Mouse (Mus musculus): ENCODE measurements around the gene Wdr45. TPM values are rescaled to one million over a fixed set of nuclear protein-coding genes. Genes with fewer than 3 reads are reported as not detected.
A peak's percentile ranks its signal among the peaks of the same experiment; 100 is the strongest.

Wdr45 gene
- polyA plus RNA-seq, 1 experiment: 41.7 TPM

- Histone ChIP-seq H3K36me3 (ENCODE audit: control insufficient read depth, insufficient read depth, low read length) (peaks cover 6% of the 10 kb centered on the region), H3K4me3 (ENCODE audit: extremely low read depth, insufficient read depth, insufficient read length) (peak within 1 kb of the TSS; percentile 59; the same call in 1 of the 2 replicates), H3K4me1 (ENCODE audit: control insufficient read depth, insufficient read depth, insufficient read length) (no peaks in the 10 kb centered on the region), H3K27ac (ENCODE audit: insufficient read depth, low read length) (peak within 1 kb of the TSS; percentile 49), H3K27me3 (ENCODE audit: control insufficient read depth, insufficient read depth, low read length) (no peaks in the 10 kb centered on the region)
- peak; percentile 70 to 73 for DNase-seq (ENCODE audit: low read depth in 1 of 2, low spot score in 2 of 2)
- 23% methylated on average over 42 of the region's 42 CpGs for WGBS
- peak; percentile 2; the same call in 1 of the 2 replicates for TF ChIP-seq POLR2A (IDR thresholded peaks at IDR 0.05; ENCODE audit: low read depth, low read length)
- TF ChIP-seq CTCF (IDR thresholded peaks at IDR 0.05; ENCODE audit: extremely low read depth, insufficient read depth, insufficient read length, insufficient replicate concordance): no peak
These were observed 14.2 kb downstream of the Wdr45 start, which contains the start of gene Praf2 for GRCm38 (mm10) chrX:7728215-7728921. Gene Praf2 (plus strand): TSS chrX:7728439.

GRCm38 (mm10) chrX:7728922-7729265 is 14.8 kb downstream of the Wdr45 start:
- TF ChIP-seq POLR2A (IDR thresholded peaks at IDR 0.05; ENCODE audit: low read depth, low read length): no peak
- no peak for TF ChIP-seq CTCF (IDR thresholded peaks at IDR 0.05; ENCODE audit: extremely low read depth, insufficient read depth, insufficient read length, insufficient replicate concordance)
- no peak for DNase-seq (ENCODE audit: low read depth in 1 of 2, low spot score in 2 of 2)
- no peaks in the 10 kb centered on the region for H3K27me3 ChIP-seq (ENCODE audit: control insufficient read depth, insufficient read depth, low read length)
- H3K4me3 ChIP-seq (ENCODE audit: extremely low read depth, insufficient read depth, insufficient read length): peak overlapping the region; percentile 59; the same call in 1 of the 2 replicates
- no peak overlapping the region for H3K27ac ChIP-seq (ENCODE audit: insufficient read depth, low read length)
- H3K4me1 ChIP-seq (ENCODE audit: control insufficient read depth, insufficient read depth, insufficient read length): no peaks in the 10 kb centered on the region
- H3K36me3 ChIP-seq (ENCODE audit: control insufficient read depth, insufficient read depth, low read length): peaks cover 6% of the 10 kb centered on the region
- 47% methylated on average over 4 of the region's 4 CpGs for WGBS

- no peak overlapping the region for H3K27ac ChIP-seq (ENCODE audit: insufficient read depth, low read length)
- 41% methylated on average over 26 of the region's 26 CpGs for WGBS
- no peak for TF ChIP-seq POLR2A (IDR thresholded peaks at IDR 0.05; ENCODE audit: low read depth, low read length)
- peak; percentile 60 for TF ChIP-seq CTCF (IDR thresholded peaks at IDR 0.05; ENCODE audit: extremely low read depth, insufficient read depth, insufficient read length, insufficient replicate concordance)
- DNase-seq (ENCODE audit: low read depth in 1 of 2, low spot score in 2 of 2): peak; percentile 37 to 77
- H3K27me3 ChIP-seq (ENCODE audit: control insufficient read depth, insufficient read depth, low read length): no peaks in the 10 kb centered on the region
- H3K36me3 ChIP-seq (ENCODE audit: control insufficient read depth, insufficient read depth, low read length): no peaks in the 10 kb centered on the region
- no peaks in the 10 kb centered on the region for H3K4me1 ChIP-seq (ENCODE audit: control insufficient read depth, insufficient read depth, insufficient read length)
- H3K4me3 ChIP-seq (ENCODE audit: extremely low read depth, insufficient read depth, insufficient read length): peak overlapping the region; percentile 23; the same call in 1 of the 2 replicates
These were observed 19.5 kb downstream of the Wdr45 start for GRCm38 (mm10) chrX:7733571-7734156.

GRCm38 (mm10) chrX:7739336-7740081 is 25.4 kb downstream of the Wdr45 start:
- Histone ChIP-seq H3K4me3 (ENCODE audit: extremely low read depth, insufficient read depth, insufficient read length) (no peak overlapping the region), H3K4me1 (ENCODE audit: control insufficient read depth, insufficient read depth, insufficient read length) (no peaks in the 10 kb centered on the region), H3K36me3 (ENCODE audit: control insufficient read depth, insufficient read depth, low read length) (no peaks in the 10 kb centered on the region), H3K27ac (ENCODE audit: insufficient read depth, low read length) (no peak overlapping the region), H3K27me3 (ENCODE audit: control insufficient read depth, insufficient read depth, low read length) (no peaks in the 10 kb centered on the region)
- 83% methylated on average over 14 of the region's 14 CpGs for WGBS
- no peak for DNase-seq (ENCODE audit: low read depth in 1 of 2, low spot score in 2 of 2)
- no peak for TF ChIP-seq CTCF (IDR thresholded peaks at IDR 0.05; ENCODE audit: extremely low read depth, insufficient read depth, insufficient read length, insufficient replicate concordance)
- no peak for TF ChIP-seq POLR2A (IDR thresholded peaks at IDR 0.05; ENCODE audit: low read depth, low read length)

GRCm38 (mm10) chrX:7740082-7740819 is 26.1 kb downstream of the Wdr45 start:
- H3K36me3 ChIP-seq (ENCODE audit: control insufficient read depth, insufficient read depth, low read length): no peaks in the 10 kb centered on the region
- no peak overlapping the region for H3K4me3 ChIP-seq (ENCODE audit: extremely low read depth, insufficient read depth, insufficient read length)
- no peak for DNase-seq (ENCODE audit: low read depth in 1 of 2, low spot score in 2 of 2)
- no peak overlapping the region for H3K27ac ChIP-seq (ENCODE audit: insufficient read depth, low read length)
- no peaks in the 10 kb centered on the region for H3K4me1 ChIP-seq (ENCODE audit: control insufficient read depth, insufficient read depth, insufficient read length)
- no peak for TF ChIP-seq POLR2A (IDR thresholded peaks at IDR 0.05; ENCODE audit: low read depth, low read length)
- TF ChIP-seq CTCF (IDR thresholded peaks at IDR 0.05; ENCODE audit: extremely low read depth, insufficient read depth, insufficient read length, insufficient replicate concordance): no peak
- H3K27me3 ChIP-seq (ENCODE audit: control insufficient read depth, insufficient read depth, low read length): no peaks in the 10 kb centered on the region
- WGBS: 79% methylated on average over 10 of the region's 10 CpGs

GRCm38 (mm10) chrX:7741103-7741502 is 27.0 kb downstream of the Wdr45 start:
- no peak overlapping the region for H3K27ac ChIP-seq (ENCODE audit: insufficient read depth, low read length)

More at GRCm38 (mm10) chrX:7741103-7741502, 27.0 kb downstream of the Wdr45 start:
- Histone ChIP-seq H3K36me3 (ENCODE audit: control insufficient read depth, insufficient read depth, low read length) (no peaks in the 10 kb centered on the region), H3K4me1 (ENCODE audit: control insufficient read depth, insufficient read depth, insufficient read length) (no peaks in the 10 kb centered on the region), H3K4me3 (ENCODE audit: extremely low read depth, insufficient read depth, insufficient read length) (no peak overlapping the region), H3K27me3 (ENCODE audit: control insufficient read depth, insufficient read depth, low read length) (no peaks in the 10 kb centered on the region)
- 84% methylated on average over 5 of the region's 5 CpGs for WGBS
- TF ChIP-seq CTCF (IDR thresholded peaks at IDR 0.05; ENCODE audit: extremely low read depth, insufficient read depth, insufficient read length, insufficient replicate concordance): no peak
- no peak for DNase-seq (ENCODE audit: low read depth in 1 of 2, low spot score in 2 of 2)
